Mouse (Mus musculus): ENCODE measurements around the gene Shank3. TPM values are rescaled to one million over a fixed set of nuclear protein-coding genes. Genes with fewer than 3 reads are reported as not detected.

The Shank3 gene
- total and polyA plus RNA-seq, 3 experiments, result 31.0 to 52.2 (median 44.3) TPM

- intact Hi-C loops (cut with DNase I), result loop anchor here (10.0 kb wide), 1 partner anchor 610 kb away; the partner anchor contains the start of gene Pim3
- TF ChIP-seq POLR2A (IDR thresholded peaks at IDR 0.05; ENCODE audit: insufficient read depth, low read depth, low read length) (no peak), EP300 (IDR thresholded peaks at IDR 0.05; ENCODE audit: insufficient read depth, low read depth, low read length) (no peak), CTCF (IDR thresholded peaks at IDR 0.05) (no peak)
- H3K4me1 ChIP-seq (ENCODE audit: control insufficient read depth, insufficient read depth, low read length), result peaks cover 7% of the 10 kb centered on the region
- no peak for DNase-seq
- peak overlapping the region; percentile 71 for H3K9ac ChIP-seq (ENCODE audit: low read depth, low read length)
- H3K27ac ChIP-seq, result peak overlapping the region; percentile 94
- 92% methylated on average over 7 of the region's 7 CpGs for WGBS
- no peaks in the 10 kb centered on the region for H3K79me2 ChIP-seq (replicated peaks; ENCODE audit: control insufficient read depth, insufficient read depth, low read length)
- no peaks in the 10 kb centered on the region for H3K27me3 ChIP-seq (ENCODE audit: control insufficient read depth, insufficient read depth, low read length)
- H3K36me3 ChIP-seq (ENCODE audit: control insufficient read depth, insufficient read depth, low read length), result no peaks in the 10 kb centered on the region
- peak overlapping the region; percentile 68 for H3K4me3 ChIP-seq
Observed at GRCm38 (mm10) chr15:89475293-89475600, 24.2 kb upstream of the Shank3 start.

- 7% methylated on average over 44 of the region's 44 CpGs for WGBS
- peak; percentile 86 for TF ChIP-seq POLR2A (IDR thresholded peaks at IDR 0.05; ENCODE audit: insufficient read depth, low read depth, low read length)
- 0 out of 2 replicates have a peak, but pooled peaks have one; percentile 52 for TF ChIP-seq EP300 (IDR thresholded peaks at IDR 0.05; ENCODE audit: insufficient read depth, low read depth, low read length)
- no peak for TF ChIP-seq CTCF (IDR thresholded peaks at IDR 0.05)
- no peaks in the 10 kb centered on the region for H3K79me2 ChIP-seq (replicated peaks; ENCODE audit: control insufficient read depth, insufficient read depth, low read length)
- peak overlapping the region; percentile 68 for H3K4me3 ChIP-seq
- DNase-seq, result peak; percentile 96 to 97
- intact Hi-C loops (cut with DNase I), result loop anchor here (2.0 to 10.0 kb wide), 2 partner anchors 21 to 611 kb away; partner anchors contain the start of gene Pim3
- H3K36me3 ChIP-seq (ENCODE audit: control insufficient read depth, insufficient read depth, low read length), result no peaks in the 10 kb centered on the region
- peaks cover 11% of the 10 kb centered on the region for H3K4me1 ChIP-seq (ENCODE audit: control insufficient read depth, insufficient read depth, low read length)
- H3K27me3 ChIP-seq (ENCODE audit: control insufficient read depth, insufficient read depth, low read length), result no peaks in the 10 kb centered on the region
- H3K9ac ChIP-seq (ENCODE audit: low read depth, low read length), result peak overlapping the region; percentile 71
- peak overlapping the region; percentile 94 for H3K27ac ChIP-seq
Observed at GRCm38 (mm10) chr15:89475611-89476474, 23.6 kb upstream of the Shank3 start.

GRCm38 (mm10) chr15:89476475-89476815 lies 23.0 kb upstream of the Shank3 start:
- H3K79me2 ChIP-seq (replicated peaks; ENCODE audit: control insufficient read depth, insufficient read depth, low read length), result no peaks in the 10 kb centered on the region
- no peaks in the 10 kb centered on the region for H3K36me3 ChIP-seq (ENCODE audit: control insufficient read depth, insufficient read depth, low read length)
- peaks cover 12% of the 10 kb centered on the region for H3K4me1 ChIP-seq (ENCODE audit: control insufficient read depth, insufficient read depth, low read length)
- TF ChIP-seq POLR2A (IDR thresholded peaks at IDR 0.05; ENCODE audit: insufficient read depth, low read depth, low read length), result no peak
- TF ChIP-seq CTCF (IDR thresholded peaks at IDR 0.05), result no peak
- H3K27me3 ChIP-seq (ENCODE audit: control insufficient read depth, insufficient read depth, low read length), result no peaks in the 10 kb centered on the region
- DNase-seq, result no peak
- H3K9ac ChIP-seq (ENCODE audit: low read depth, low read length), result peak overlapping the region; percentile 68
- H3K4me3 ChIP-seq, result peak overlapping the region; percentile 68
- peak overlapping the region; percentile 94 for H3K27ac ChIP-seq
- intact Hi-C loops (cut with DNase I), result loop anchor here (2.0 to 10.0 kb wide), 2 partner anchors 20 to 612 kb away; partner anchors contain the start of gene Pim3
- 5% methylated on average over 5 of the region's 5 CpGs for WGBS

GRCm38 (mm10) chr15:89477091-89477491 lies 22.3 kb upstream of the Shank3 start, which contains the start of gene Arsa:
TSS of gene Arsa (minus strand) at chr15:89477425.
- intact Hi-C loops (cut with DNase I), result loop anchor here (2.0 to 10.0 kb wide), 2 partner anchors 20 to 612 kb away; partner anchors contain the start of gene Pim3
- TF ChIP-seq POLR2A (IDR thresholded peaks at IDR 0.05; ENCODE audit: insufficient read depth, low read depth, low read length) (0 out of 2 replicates have a peak, but pooled peaks have one; percentile 11), CTCF (IDR thresholded peaks at IDR 0.05) (no peak), EP300 (IDR thresholded peaks at IDR 0.05; ENCODE audit: insufficient read depth, low read depth, low read length) (0 out of 2 replicates have a peak, but pooled peaks have one; percentile 42)

GRCm38 (mm10) chr15:89477806-89478205 lies 21.6 kb upstream of the Shank3 start:
- intact Hi-C loops (cut with DNase I), result loop anchor here (2.0 to 10.0 kb wide), 2 partner anchors 19 to 613 kb away; partner anchors contain the start of gene Pim3
- Histone ChIP-seq H3K9ac (ENCODE audit: low read depth, low read length) (no peak overlapping the region), H3K27me3 (ENCODE audit: control insufficient read depth, insufficient read depth, low read length) (no peaks in the 10 kb centered on the region), H3K27ac (peak overlapping the region; percentile 71), H3K36me3 (ENCODE audit: control insufficient read depth, insufficient read depth, low read length) (no peaks in the 10 kb centered on the region), H3K79me2 (replicated peaks; ENCODE audit: control insufficient read depth, insufficient read depth, low read length) (no peaks in the 10 kb centered on the region), H3K4me1 (ENCODE audit: control insufficient read depth, insufficient read depth, low read length) (peaks cover 12% of the 10 kb centered on the region), H3K4me3 (no peak overlapping the region)
- no peak for DNase-seq
- no peak for TF ChIP-seq CTCF (IDR thresholded peaks at IDR 0.05)
- no peak for TF ChIP-seq POLR2A (IDR thresholded peaks at IDR 0.05; ENCODE audit: insufficient read depth, low read depth, low read length)
- no peak for TF ChIP-seq EP300 (IDR thresholded peaks at IDR 0.05; ENCODE audit: insufficient read depth, low read depth, low read length)
- 50% methylated on average over 8 of the region's 8 CpGs for WGBS

More at GRCm38 (mm10) chr15:89477091-89477491, 22.3 kb upstream of the Shank3 start, which contains the start of gene Arsa:
- WGBS, result 41% methylated on average over 9 of the region's 9 CpGs
- H3K27ac ChIP-seq, result peak within 1 kb of the TSS; percentile 94
- no peaks in the 10 kb centered on the region for H3K36me3 ChIP-seq (ENCODE audit: control insufficient read depth, insufficient read depth, low read length)
- H3K9ac ChIP-seq (ENCODE audit: low read depth, low read length), result peak within 1 kb of the TSS; percentile 68
- H3K79me2 ChIP-seq (replicated peaks; ENCODE audit: control insufficient read depth, insufficient read depth, low read length), result no peaks in the 10 kb centered on the region
- H3K4me1 ChIP-seq (ENCODE audit: control insufficient read depth, insufficient read depth, low read length), result peaks cover 12% of the 10 kb centered on the region
- H3K27me3 ChIP-seq (ENCODE audit: control insufficient read depth, insufficient read depth, low read length), result no peaks in the 10 kb centered on the region
- peak in 1 of 2 experiments; percentile 56 for DNase-seq
- H3K4me3 ChIP-seq, result peak within 1 kb of the TSS; percentile 68
